Mouse (Mus musculus) cerebellum, postnatal 10 days (tissue): ENCODE measurements around the gene Mmp10.
A peak's percentile ranks its signal among the peaks of the same experiment; 100 is the strongest.

Experiments used
- DNase-seq, 2 experiments: peaks; one replicate each; pipeline ENCODE4 v3.0.0; 2021; ENCODE audit warnings: mixed read lengths in 2 of 2

Mmp10 gene

GRCm38 (mm10) chr9:7502051-7502450 is at the start of gene Mmp10:
Gene Mmp10, plus strand, starts transcription at chr9:7502352.
- no peak for DNase-seq

GRCm38 (mm10) chr9:7453302-7453701 is 48.9 kb upstream of the Mmp10 start:
- no peak for DNase-seq

- no peak for DNase-seq
Measured at GRCm38 (mm10) chr9:7470262-7470661, 31.9 kb upstream of the Mmp10 start.

GRCm38 (mm10) chr9:7483684-7484394 is 18.3 kb upstream of the Mmp10 start:
- no peak for DNase-seq

GRCm38 (mm10) chr9:7501138-7501537 is 1.0 kb upstream of the Mmp10 start:
- no peak for DNase-seq

DNA sequence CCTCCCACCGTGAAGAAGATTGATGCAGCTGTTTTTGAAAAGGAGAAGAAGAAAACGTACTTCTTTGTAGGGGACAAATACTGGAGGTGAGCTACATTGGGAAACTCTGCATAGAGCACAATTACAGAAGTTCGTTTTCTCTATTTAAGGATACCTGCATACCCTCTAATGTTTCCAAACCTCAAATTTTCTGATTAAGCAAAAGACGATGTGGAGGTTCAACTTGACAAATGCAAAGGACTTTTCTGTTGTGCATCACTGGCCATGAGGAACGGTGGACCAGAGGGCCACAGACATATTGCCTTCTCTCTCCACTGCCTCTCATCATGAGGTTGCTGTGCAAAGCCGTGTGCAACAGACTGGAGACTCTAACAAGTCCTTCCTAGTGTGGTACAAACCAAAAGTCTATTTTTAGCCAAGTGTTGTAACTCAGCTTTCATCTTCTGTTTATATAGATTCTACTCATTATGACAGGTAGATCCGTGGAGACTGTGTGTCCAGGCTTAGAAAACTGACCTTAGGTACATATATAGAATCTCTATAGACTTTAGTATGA is 5.2 kb downstream of the Mmp10 start:
- no peak for DNase-seq

DNA sequence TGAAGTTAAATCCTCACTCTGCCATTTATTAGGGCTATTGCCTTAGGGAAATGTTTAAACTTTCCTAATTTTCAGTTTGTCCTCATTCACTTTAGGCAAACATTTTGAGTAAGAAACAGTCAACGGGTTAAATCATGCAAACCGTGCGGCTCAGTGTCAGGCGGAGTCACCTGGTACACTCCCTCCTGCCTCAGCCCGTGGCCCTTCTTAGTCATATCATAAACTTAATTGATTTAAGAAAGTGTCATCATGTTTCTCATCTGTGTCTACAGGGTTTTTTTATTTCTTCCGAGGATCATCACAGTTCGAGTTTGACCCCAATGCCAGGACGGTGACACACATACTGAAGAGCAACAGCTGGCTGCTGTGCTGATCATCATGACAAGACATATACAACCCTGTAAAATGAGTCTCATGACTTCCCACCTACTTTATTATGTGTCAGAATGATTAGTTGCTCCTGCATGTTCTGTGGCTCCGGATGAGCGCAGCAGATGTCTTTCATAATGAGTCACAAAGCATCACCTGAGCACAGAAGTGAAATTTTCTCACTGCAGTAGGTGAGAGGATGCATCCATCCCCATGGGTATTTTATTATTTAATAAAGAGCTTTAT is 7.6 kb downstream of the Mmp10 start:
- DNase-seq = no peak

DNA sequence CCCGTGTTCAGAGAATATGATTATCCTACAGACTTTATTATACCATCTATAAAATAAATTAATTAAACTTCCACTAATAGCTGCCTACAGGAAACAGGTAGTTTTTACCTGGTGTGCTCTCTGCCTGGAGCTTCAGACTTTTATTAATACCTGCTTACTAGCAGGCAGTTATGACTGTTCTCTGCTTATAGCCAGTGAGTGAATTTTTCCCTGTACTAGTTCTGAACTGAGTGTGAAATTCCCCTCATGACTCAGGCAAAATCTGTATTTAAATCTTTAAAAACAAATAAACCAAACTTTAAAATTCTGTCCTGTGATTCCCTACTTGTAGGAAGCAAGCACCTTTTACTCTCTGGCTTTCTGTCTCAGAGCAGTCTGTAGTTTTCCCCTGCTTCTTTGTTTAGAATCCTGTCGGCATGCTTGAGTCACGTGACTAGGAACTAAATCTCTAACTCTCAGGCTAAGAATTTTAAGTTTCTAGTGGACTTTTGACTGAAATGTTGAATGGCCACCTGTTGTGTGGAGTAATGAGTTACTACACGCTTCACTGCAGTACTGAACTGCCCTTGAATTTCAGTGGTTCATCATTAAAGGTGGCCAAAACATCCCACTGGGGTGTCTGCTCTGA is 15.9 kb downstream of the Mmp10 start:
- DNase-seq = no peak

- DNase-seq = no peak
Measured at GRCm38 (mm10) chr9:7526255-7526940, 24.2 kb downstream of the Mmp10 start.

- no peak for DNase-seq
Measured at GRCm38 (mm10) chr9:7542763-7543162, 40.6 kb downstream of the Mmp10 start.

GRCm38 (mm10) chr9:7544923-7545457 is 42.8 kb downstream of the Mmp10 start:
- DNase-seq = no peak

- no peak for DNase-seq
Measured at GRCm38 (mm10) chr9:7545471-7545870, 43.3 kb downstream of the Mmp10 start.

GRCm38 (mm10) chr9:7545920-7546319 is 43.8 kb downstream of the Mmp10 start:
- no peak for DNase-seq

- DNase-seq = no peak
Measured at GRCm38 (mm10) chr9:7551943-7552342, 49.8 kb downstream of the Mmp10 start.

GRCm38 (mm10) chr9:7553536-7553935 is 51.4 kb downstream of the Mmp10 start:
- DNase-seq = no peak

GRCm38 (mm10) chr9:7554382-7554781 is 52.2 kb downstream of the Mmp10 start:
- DNase-seq = peak; percentile 18 to 26

GRCm38 (mm10) chr9:7558221-7559017 is 56.3 kb downstream of the Mmp10 start, which contains the start of gene Mmp8:
Gene Mmp8, plus strand, starts transcription at chr9:7558456.
- DNase-seq = no peak
